Mouse (Mus musculus): ENCODE data around the gene Tyw1.

GRCm38 (mm10) chr5:130340656-130341055 lies 85.2 kb downstream of the Tyw1 start:
- TF ChIP-seq CTCF (IDR thresholded peaks at IDR 0.05; ENCODE audit: borderline replicate concordance, insufficient read depth, low read length) (no peak), POLR2A (IDR thresholded peaks at IDR 0.05; ENCODE audit: low read depth, low read length) (no peak)

All from embryonic fibroblast, embryonic 13.5 days (primary cell).